Mouse (Mus musculus) kidney, adult 11 months (tissue): ENCODE measurements around the gene Faap100.

Source experiments
- DNase-seq: peaks from one replicate; pipeline ENCODE4 v3.0.0; 2022

The Faap100 gene

DNA sequence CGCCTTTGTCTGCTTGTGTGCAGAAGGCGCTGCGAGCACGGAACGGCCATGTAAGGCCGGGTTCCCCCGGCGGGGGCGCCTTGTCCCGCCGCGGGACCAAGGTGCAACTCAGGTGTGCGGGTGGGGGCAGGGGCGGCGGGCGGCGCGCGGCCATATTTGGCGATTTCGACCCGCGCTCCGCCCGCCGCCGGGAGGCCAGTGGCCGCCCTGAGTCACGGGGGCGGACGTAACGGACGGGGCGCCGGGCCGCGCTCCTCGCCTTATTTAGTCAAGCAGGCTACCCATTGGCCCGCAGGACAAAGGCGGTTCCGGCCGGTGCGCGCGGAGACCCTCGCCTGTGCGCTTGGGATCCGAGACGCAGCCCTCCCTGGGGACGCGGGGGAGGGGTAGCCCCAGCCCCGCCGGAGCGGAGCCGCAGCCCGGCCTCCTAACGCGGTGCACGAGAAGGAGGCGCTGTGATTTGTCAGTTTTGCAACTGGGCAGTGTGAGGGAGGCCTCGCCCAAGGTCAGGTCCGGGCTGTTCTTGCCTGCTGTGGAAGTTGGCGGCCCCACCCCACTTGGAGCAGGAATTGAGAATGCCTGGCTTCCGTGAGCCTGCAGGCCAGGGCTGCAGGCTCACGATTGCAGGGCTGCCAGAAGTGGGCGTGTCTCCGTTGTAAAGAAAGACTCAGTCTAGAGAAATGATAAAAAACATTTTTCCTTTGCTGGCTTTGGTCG lies 28.4 kb downstream of the Faap100 start:
- peak; percentile 95 for DNase-seq

DNA sequence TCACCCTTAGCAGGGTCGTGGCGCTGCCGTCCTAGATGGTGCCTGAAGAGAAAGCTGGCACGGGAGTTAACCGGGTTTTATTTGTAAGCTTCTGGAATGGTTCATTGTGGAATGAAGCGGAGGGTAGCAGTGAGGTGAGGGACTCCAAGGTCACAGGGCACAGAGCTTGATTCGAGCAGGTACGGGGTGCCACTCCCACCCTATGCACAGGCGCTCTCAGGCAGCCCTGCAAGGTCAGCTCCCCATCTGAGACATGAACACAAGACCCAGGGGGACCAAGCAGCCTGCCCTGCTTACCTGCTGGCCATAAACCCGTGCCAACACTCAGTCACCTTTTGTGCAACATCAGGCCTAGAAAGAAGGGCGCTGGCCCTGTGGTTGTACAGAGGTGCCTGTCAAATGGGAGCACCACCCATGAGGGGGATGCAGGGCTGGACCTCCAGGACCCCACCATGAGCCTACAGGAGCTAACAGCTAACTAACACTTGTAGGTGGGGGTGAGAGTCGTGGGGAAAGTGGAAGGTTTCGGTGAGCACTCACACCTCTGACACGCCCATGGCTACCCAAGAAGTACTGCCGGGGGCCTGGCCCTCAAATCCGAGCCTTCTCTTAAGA lies 29.1 kb downstream of the Faap100 start:
- peak; percentile 85 for DNase-seq

DNA sequence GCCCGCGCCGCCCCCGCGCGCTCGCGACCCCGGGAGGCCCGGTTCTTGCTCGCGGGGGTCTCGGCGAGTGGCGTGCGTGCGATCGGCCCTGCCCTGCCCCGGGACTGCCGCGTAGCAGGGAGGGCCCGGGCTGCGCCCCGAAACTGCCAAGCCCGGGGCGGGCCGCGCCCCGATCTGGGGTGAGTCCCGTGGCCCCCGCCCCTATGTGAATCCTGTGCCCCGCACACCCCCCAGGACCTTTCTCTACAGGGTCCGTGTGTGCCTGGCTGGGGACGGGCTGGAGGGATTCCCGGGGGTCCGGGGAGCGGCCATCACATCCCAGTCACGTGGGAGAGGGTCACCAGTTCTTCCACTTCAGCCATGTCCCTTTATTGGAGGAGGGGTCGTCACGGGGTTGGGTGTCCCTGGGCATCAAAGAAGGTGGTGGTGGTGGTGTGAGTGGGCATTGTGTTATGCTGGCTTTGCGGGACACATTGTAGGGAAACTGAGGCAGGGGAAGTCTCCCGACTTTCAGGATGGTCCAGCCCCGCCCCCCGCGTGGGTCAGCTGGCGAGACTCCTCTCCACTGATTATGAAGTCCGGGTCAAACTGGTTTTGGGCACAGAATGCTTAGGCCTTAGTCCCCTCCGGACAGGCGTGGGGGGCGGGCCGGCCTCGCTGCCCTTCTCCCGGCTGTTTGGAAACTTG lies 29.7 kb downstream of the Faap100 start:
- peak; percentile 87 for DNase-seq

DNA sequence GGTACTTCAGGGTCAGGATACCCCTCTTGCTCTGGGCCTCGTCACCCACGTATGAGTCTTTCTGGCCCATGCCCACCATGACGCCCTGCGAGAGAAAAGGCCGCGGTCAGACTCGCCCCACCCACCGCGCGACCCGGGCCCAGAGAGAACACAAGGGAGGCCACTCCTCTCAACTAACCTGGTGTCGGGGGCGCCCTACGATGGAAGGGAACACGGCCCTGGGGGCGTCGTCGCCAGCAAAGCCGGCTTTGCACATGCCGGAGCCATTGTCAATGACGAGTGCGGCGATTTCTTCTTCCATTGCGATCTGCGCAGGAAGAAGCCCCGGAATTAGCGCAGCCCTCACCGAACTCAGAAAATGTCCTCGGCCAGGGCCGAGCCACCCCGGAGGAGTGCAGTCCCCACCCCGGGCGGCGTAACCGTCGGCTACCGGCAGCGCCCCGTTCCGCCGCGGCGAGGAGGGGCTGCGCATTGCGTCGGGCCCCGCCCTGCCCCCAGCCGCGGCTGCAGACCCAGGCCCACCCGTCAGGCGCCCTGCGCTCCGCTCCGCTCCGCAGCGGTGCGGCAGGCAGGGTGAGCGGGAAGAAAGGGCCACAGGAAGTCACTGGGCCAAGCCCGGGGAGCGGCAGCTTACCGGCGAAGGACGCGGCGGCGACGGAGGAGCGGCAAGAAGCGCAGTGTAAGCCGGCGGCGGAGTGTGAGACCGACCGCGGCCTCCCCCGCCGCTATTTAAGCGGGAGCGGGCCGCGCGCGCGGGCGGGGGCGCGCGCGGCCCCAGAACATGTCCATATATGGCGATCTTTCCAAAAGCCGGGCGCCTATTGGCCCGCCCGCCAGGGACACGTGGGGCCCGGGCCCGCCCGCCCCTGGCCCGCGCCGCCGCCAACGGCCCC lies 30.5 kb downstream of the Faap100 start, which contains the start of gene Actg1:
Actg1 (minus strand) TSS at position 752 of the 893 bp plus-strand sequence.
- DNase-seq: peak; percentile 45

DNA sequence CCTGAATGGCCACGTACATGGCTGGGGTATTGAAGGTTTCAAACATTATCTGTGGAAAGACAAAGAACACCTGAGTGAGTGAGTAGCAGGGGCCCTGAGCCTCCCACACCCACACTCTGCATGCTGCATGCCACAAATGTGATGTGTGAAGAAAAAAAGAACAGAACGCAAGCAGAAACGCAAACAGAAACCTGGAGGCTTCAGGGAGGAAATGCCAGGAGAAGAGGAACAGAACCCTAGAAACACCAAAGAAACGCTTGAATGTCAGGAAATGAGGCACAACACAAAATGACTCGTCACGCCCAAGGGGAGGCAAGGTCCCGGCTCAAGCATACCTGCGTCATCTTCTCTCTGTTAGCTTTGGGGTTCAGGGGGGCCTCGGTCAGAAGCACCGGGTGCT lies 31.3 kb downstream of the Faap100 start:
- peak; percentile 27 for DNase-seq

DNA sequence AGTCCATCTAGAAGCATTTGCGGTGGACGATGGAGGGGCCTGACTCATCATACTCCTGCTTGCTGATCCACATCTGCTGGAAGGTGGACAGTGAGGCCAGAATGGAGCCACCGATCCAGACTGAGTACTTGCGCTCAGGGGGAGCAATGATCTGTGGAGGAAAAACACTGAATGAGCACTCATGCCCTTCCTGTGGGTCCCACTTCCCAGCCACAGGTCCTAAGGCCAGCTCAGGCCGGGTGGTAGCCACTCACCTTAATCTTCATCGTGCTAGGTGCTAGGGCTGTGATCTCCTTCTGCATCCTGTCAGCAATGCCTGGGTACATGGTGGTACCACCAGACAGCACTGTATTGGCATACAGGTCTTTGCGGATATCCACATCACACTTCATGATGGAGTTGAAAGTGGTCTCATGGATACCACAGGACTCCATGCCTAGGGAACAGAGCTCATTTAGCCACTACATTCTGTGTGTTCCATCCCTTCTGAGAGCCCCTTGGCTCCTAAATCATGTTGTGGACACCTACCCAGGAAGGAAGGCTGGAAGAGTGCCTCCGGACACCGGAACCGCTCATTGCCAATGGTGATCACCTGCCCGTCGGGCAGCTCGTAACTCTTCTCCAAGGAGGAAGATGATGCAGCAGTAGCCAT lies 32.1 kb downstream of the Faap100 start:
- peak; percentile 24 for DNase-seq

DNA sequence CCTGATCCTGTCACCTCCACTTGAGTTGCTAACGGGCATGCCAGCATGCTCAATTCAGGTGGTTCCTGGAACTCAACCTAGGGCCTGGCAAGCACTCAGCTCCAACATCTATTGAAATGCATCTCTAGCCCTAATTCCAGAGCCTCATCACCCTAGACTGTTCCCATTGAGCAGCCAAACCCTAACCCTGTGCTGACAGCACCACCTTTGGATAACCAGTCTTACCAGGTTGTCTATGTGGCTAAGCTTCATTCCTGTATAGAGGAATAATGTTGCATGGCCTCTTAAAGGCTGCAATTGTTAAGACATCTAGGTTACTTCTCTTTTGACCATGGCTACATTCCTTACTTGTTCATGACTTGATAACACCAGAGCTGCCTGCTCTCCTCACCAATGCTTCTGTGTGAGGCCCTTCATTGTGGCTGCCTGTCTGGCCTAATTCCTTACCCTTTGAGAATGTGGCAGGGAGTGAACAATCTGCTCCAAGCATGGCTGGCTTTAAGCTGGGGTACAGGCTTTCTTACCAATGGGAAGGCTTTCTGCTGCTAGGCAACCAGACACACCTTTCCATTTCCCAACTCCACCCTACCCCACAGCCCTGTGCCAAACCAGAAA lies 33.4 kb downstream of the Faap100 start:
- DNase-seq: peak; percentile 17

DNA sequence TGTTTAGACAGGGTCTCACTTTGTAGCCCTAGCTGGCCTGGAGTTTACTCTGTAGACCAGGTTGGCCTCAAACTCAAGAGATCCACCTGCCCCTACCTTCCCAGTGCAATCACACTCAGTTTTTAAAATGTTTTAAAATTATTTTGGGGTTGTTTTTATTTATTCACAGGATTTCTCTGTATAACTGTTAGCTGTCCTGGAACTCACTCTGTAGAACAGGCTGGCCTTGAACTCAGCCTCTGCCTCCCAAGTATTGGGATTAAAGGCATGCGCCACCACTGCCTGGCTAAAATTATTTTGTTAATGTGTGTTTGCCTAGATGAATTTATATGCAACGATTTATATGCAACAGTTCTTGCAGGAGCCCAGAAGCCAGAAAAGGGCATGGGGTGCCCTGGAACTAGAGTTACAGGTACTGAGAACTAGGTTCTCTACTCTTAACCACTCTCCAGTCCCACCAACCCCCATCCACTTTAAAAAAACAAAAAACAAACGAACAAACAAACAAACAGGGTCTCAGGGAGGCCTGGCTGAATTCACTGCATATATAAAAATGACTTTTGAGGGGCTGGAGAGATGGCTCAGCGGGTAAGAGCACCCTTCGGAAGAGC lies 34.1 kb downstream of the Faap100 start:
- peak; percentile 12 for DNase-seq

DNA sequence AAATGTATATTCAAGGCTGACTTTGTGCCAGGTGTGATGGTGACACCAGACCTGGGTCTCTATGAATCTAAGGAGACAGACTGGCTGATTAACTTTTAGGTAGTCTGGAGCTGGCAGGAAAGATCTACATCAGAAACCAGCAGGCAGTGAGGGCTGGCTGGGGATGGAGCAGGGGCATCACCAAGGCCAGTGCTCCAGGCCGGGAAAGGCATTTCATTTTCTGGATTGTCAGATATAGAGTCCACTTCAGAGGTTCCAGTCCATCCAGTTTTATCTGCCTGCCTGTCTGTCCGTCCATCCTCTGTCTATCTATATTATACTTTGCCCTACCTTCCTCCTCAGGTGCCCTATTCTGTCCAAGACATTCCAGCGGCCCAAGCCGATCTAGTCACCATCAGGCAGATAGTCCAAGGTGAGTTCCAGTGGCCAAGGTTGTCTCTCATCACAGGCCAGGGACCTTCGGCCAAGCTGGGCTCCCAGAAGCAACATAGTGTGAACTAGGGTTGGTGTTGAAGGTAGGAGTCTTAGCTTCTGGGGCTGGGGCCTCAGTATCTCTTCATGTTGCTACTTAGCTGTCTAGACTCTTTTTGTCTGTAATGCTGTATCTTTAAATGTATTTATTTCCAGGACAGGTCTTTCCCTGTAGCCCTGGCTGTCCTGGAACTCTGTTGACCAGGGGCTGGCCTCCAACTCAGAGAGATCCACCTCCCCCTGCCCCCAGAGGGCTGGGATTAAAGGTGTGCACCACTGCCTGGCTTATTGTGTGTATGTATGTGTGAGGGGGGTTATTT lies 34.9 kb downstream of the Faap100 start:
- DNase-seq: peak; percentile 8

DNA sequence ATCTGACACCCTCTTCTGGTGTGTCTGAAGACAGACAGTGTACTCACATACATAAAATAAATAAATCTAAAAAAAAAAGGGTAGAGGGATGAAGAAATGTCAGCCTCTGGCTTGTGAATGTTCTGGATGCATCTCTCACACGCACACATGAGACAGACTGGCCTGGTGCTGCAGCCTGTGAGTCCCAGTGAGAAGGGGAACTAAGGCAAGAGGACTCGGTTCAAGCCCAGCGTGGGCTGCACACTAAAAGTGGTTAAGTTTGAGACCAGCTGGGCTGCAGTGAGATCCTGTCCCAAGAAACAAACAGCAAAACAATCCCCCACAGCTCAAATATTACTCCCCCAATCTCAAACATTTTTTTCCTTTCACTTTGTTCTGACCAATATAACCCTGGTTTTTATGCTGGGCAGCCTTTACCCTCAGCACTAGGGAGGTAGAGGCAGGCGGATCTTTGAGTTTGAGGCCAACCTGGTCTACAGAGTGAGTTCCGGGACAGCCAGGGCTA lies 35.9 kb downstream of the Faap100 start:
- peak; percentile 1 for DNase-seq

DNA sequence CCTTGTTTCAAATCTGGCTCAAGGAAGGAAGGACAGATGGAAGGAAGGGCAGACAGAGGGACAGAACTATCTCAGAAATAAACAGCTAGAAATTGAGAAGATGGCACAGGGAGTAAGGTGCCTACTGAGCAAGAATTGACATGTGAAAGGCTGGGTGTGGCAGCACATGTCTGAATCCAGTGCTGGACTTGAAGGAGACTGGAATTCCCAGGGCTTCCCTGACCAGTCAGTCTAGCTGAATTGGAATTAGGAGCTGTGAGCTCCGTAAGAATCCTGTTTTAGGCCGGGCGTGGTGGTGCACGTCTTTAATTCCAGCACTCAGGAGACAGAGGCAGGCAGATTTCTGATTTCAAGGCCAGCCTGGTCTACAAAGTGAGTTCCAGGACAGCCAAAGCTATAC lies 36.9 kb downstream of the Faap100 start:
- DNase-seq: peak; percentile 0

DNA sequence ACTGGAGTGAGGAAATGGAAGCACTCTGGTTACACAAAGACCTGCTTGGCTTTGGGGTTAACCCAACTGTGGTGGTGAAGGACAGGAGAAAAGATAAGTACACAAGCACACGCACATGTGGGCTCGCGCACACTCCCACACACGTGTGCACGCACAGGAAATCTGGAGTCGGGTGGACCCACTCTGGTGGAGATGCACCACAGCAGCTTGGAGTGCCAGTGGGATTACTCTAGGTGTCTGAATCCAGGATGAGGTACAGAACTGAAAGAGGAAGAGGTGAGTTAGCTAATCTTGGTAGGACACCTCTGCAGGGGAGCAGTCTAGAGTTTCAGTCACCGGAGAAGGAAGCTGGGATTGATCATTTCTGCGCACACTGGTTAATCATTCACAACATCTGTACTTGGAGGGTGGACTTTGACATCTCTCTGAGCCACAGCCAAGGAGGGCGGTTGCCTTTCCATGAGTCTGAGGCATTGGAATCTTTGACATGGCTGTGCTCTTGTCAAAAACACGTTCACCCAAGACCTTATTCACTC lies 38.5 kb downstream of the Faap100 start:
- peak; percentile 90 for DNase-seq

DNA sequence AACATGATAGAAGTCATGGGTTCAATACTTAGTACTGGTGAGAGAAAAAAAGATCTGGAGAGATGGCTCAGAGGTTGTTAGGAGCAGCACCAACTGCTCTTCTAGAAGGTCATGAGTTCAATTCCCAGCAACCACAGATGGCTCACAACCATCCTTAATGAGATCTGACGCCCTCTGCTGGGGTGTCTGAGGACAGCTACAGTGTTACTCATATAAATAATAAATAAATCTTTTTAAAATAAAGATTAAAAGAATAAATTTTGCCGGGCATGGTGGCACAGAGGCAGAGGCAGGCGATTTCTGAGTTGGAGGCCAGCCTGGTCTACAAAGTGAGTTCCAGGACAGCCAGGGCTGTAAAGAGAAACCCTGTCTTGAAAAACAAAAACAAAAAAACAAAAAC lies 39.8 kb downstream of the Faap100 start:
- DNase-seq: peak; percentile 1

DNA sequence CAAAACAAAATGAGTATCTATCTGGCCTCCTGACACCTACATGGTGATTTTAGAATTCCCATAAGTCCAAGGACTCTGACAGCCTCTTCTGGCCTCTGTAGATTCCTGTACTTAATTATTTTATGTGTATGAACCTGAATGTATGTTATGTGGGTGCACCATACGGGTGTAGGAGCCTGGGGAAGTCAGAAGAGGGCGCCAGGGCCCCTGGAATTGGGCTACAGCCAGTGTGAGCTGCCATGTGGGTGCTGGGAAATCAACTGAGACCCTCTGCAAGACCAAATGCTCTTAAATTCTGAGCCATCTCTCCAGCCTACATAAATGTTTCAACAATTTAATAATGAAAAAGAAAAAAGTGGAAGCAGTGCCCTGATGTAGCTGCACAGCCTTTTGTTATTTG lies 41.1 kb downstream of the Faap100 start:
- DNase-seq: peak; percentile 2

DNA sequence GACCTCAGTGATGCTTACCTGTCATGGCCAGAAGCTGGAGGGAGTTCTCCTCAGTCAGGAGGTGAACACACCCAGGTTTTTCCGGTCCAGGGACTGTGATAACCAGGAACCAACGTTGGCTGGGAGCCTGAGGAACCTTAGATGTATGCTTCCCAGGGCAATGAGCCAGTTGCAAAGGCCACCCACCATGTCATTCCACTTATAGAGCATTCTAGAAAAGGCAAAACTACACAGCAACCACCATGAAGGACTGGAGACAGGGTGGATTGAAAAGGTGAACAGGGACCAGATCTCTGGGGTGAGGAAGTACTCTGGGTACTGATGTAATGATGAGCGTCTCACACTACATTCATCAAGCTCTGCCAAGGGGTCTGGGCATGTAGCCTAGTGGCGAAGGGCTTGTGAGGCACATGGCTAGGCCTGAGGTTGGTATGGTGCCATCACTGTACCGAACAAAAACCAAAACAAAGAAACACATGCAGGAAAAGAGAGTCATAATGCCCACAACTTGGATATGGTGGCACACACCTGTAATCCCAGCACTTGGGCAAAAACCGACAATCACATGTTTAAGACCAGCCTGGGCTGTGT lies 43.0 kb downstream of the Faap100 start:
- peak; percentile 2 for DNase-seq

DNA sequence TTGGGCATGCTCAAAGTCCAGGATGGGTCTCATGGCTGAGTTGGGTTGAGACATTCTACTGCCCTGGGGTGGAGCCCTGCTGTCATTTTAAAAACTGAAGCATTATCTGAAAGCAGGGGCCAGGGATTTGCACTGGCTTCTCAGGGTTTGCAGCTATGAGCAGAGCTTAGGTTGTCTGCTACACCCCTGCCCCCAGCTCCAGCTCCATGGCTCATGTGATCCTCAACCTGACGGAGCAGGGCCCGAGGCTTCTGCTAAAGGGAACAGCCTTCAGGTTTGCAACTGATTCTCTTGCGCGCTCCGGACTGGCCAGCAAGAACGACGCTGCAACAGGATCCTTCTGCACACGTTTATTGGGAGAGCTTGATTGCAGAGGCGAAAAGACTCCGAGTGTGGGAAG lies 58.4 kb downstream of the Faap100 start:
- peak; percentile 1 for DNase-seq

DNA sequence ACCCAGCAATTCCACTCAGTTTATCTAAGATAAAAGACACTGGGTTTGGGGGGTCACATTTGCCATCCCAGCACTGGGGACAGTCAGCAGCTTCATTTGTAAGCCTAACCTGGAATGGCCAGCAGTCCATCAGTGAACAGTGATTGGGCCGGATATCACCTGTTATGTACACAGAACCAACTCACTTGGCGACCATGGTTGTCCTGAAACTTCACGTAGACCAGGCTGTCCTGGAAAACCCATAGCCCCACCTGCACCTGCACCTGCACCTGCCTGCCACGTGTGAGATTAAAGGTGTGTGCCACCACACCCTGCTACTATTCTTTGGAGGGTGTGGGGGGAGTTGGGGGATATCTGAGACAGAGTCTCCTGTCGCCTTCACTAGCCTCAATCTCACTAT lies 59.3 kb downstream of the Faap100 start:
- DNase-seq: no peak
